Mouse (Mus musculus) E14TG2a.4 (cell line): ENCODE data around the gene Sstr4.

ENCODE experiments used
- CTCF ChIP-seq: conservative IDR thresholded peaks from 2 replicates; pipeline ENCODE4 v1.5.1; 2014; ENCODE audit warnings: low read length
- NANOG ChIP-seq: IDR thresholded peaks from 2 replicates; pipeline ENCODE4 v1.6.1; 2014; ENCODE audit warnings: borderline replicate concordance, low read length, mixed read lengths
- POU5F1 ChIP-seq: IDR thresholded peaks from 2 replicates; pipeline ENCODE4 v1.6.1; 2014; ENCODE audit warnings: low read length, borderline replicate concordance

DNA sequence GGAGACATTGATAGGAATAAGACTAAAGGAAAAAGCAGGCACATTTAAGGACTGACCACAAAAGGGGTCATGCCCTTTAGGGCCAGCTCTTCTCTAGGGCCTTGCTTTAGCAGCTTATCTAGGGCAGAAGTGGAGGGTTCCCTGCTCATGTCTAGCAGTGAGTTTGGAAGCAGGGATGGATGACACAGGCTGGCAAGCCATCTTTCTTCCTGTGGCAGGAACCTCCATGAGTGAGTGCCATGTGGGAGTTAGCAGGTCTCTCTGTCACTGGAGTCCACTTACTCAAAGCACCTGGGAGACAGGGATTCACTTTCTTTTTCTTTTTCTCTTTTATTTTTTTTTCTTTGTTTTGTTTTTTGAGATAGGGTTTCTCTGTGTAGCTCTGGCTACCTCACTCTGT is 1.3 kb upstream of the Sstr4 start:
- TF ChIP-seq CTCF = no peak
- no peak for TF ChIP-seq POU5F1
- TF ChIP-seq NANOG = no peak
